26 mouse cellular contexts compared by ENCODE assay signal in genomic region chr2:92809681-92810323, GRCm38 (mm10).
DNase-seq lines count a peak whose midpoint lies in the region; ATAC-seq and TF ChIP-seq lines count a peak whose summit lies in the region.
"Had no signal": no experiment of that assay in that cellular context is flagged by ENCODE, and none has a peak within 500 bp of the region (broad histone marks: within the 10 kb centered on the region; RNA-seq: fewer than 3 reads in every experiment).

No protein-coding gene starts in this region.

- TF ChIP-seq CTCF in forebrain, postnatal 0 days (IDR thresholded peaks at IDR 0.05; ENCODE audit: low read depth) = no peak
- TF ChIP-seq CTCF in left cerebral cortex, adult 2 months (IDR thresholded peaks at IDR 0.05) = no peak
- TF ChIP-seq CTCF in cortical plate, adult 2 months (IDR thresholded peaks at IDR 0.05; ENCODE audit: extremely low read depth, insufficient read depth, low read length) = no peak

- H3K27me3 ChIP-seq in forebrain, postnatal 0 days (ENCODE audit: insufficient read depth, low read length) = no peaks in the 10 kb centered on the region
- no peaks in the 10 kb centered on the region for H3K27me3 ChIP-seq in forebrain, embryonic 14.5 days (replicated peaks; ENCODE audit: control insufficient read depth, insufficient read depth, low read length)
- H3K27me3 ChIP-seq: embryonic facial prominence, embryonic 15.5 days; midbrain, embryonic 12.5 days had no signal

- H3K9ac ChIP-seq in forebrain, postnatal 0 days = no peak overlapping the region
- H3K9ac ChIP-seq in forebrain, embryonic 14.5 days (ENCODE audit: low read length) = no peak overlapping the region
- H3K9ac ChIP-seq: embryonic facial prominence, embryonic 15.5 days; heart, embryonic 15.5 days; hindbrain, embryonic 14.5 days; limb, embryonic 13.5 days; liver, embryonic 12.5 days; midbrain, embryonic 12.5 days had no signal

- intact Hi-C loops in left cerebral cortex, adult 2 months (cut with DNase I) = loop anchor here (2.0 kb wide), 2 partner anchors 117 to 209 kb away; no protein-coding TSS in a partner anchor
- intact Hi-C loops in left cerebral cortex, postnatal 10 days (cut with DNase I) = loop anchor here (5.0 kb wide), 3 partner anchors 118 to 323 kb away; no protein-coding TSS in a partner anchor

- H3K9me3 ChIP-seq in forebrain, postnatal 0 days (ENCODE audit: low read length) = no peaks in the 10 kb centered on the region
- no peaks in the 10 kb centered on the region for H3K9me3 ChIP-seq in forebrain, embryonic 14.5 days (replicated peaks; ENCODE audit: control insufficient read depth, low read length)
- H3K9me3 ChIP-seq: embryonic facial prominence, embryonic 15.5 days; heart, embryonic 15.5 days; limb, embryonic 13.5 days; liver, embryonic 12.5 days; midbrain, embryonic 12.5 days had no signal

- no peak overlapping the region for H3K4me2 ChIP-seq in forebrain, postnatal 0 days (ENCODE audit: low read depth)
- H3K4me2 ChIP-seq in forebrain, embryonic 14.5 days (ENCODE audit: low read length) = no peak overlapping the region
- H3K4me2 ChIP-seq: embryonic facial prominence, embryonic 15.5 days; heart, embryonic 15.5 days; hindbrain, embryonic 14.5 days; limb, embryonic 13.5 days; liver, embryonic 12.5 days; midbrain, embryonic 12.5 days had no signal

- DNase-seq in forebrain, postnatal 0 days = peak; percentile 40
- DNase-seq in forebrain, embryonic 14.5 days (ENCODE audit: low spot score) = no peak
- DNase-seq in left cerebral cortex, adult 2 months (ENCODE audit: extremely low spot score in 1 of 2, low spot score in 2 of 2) = no peak
- no peak for DNase-seq in left cerebral cortex, postnatal 10 days (ENCODE audit: extremely low spot score in 1 of 2, low spot score in 2 of 2)
- peak; percentile 71 for DNase-seq in A20 (ENCODE audit: low read depth, low spot score)
- DNase-seq in spleen, adult 12 weeks (ENCODE audit: low spot score) = no peak
- DNase-seq in cerebellum, postnatal 25 days = no peak
- DNase-seq: adrenal gland, postnatal 14 days; cerebellum, postnatal 36 days; heart, postnatal 36 days; kidney, adult 2 months; kidney, postnatal 10 days; layer of hippocampus, postnatal 36 days; lung, adult 18-20 months; lung, postnatal 10 days; right cerebral cortex, adult 18-20 months; right cerebral cortex, postnatal 4 days; thymus, adult 18-20 months; thymus, postnatal 36 days had no signal

- H3K36me3 ChIP-seq in forebrain, postnatal 0 days (ENCODE audit: insufficient read depth) = no peaks in the 10 kb centered on the region
- no peaks in the 10 kb centered on the region for H3K36me3 ChIP-seq in forebrain, embryonic 14.5 days (ENCODE audit: control insufficient read depth, insufficient read depth, low read length)
- H3K36me3 ChIP-seq: embryonic facial prominence, embryonic 15.5 days; heart, embryonic 15.5 days; limb, embryonic 13.5 days; liver, embryonic 12.5 days; midbrain, embryonic 12.5 days had no signal

- ATAC-seq in forebrain, postnatal 0 days = no peak
- no peak for ATAC-seq in forebrain, embryonic 14.5 days
- ATAC-seq: liver, embryonic 12.5 days had no signal

- no peak overlapping the region for H3K4me3 ChIP-seq in forebrain, postnatal 0 days (ENCODE audit: low read depth, low read length)
- H3K4me3 ChIP-seq in forebrain, embryonic 14.5 days (ENCODE audit: low read depth, low read length) = no peak overlapping the region
- H3K4me3 ChIP-seq in left cerebral cortex, adult 2 months = no peak overlapping the region
- H3K4me3 ChIP-seq in cortical plate, adult 2 months (ENCODE audit: insufficient read depth, low read length) = no peak overlapping the region
- H3K4me3 ChIP-seq: embryonic facial prominence, embryonic 15.5 days; heart, embryonic 15.5 days; limb, embryonic 13.5 days; liver, embryonic 12.5 days; midbrain, embryonic 12.5 days had no signal

- no peak for TF ChIP-seq POLR2A in cortical plate, adult 2 months (IDR thresholded peaks at IDR 0.05; ENCODE audit: extremely low read depth, insufficient read depth, low read length)

- H3K27ac ChIP-seq in forebrain, postnatal 0 days (ENCODE audit: low read depth, low read length) = no peak overlapping the region
- no peak overlapping the region for H3K27ac ChIP-seq in forebrain, embryonic 14.5 days (ENCODE audit: low read depth, low read length)
- peak overlapping the region; percentile 59 for H3K27ac ChIP-seq in left cerebral cortex, adult 2 months
- peak overlapping the region; percentile 6 for H3K27ac ChIP-seq in cortical plate, adult 2 months (ENCODE audit: insufficient read depth, low read length)
- H3K27ac ChIP-seq: embryonic facial prominence, embryonic 15.5 days; heart, embryonic 15.5 days; hindbrain, embryonic 14.5 days; limb, embryonic 13.5 days; liver, embryonic 12.5 days; midbrain, embryonic 12.5 days had no signal

- WGBS in forebrain, postnatal 0 days = 67% methylated on average over 4 of the region's 4 CpGs
- 83% methylated on average over 4 of the region's 4 CpGs for WGBS in forebrain, embryonic 14.5 days

- H3K4me1 ChIP-seq in forebrain, postnatal 0 days (ENCODE audit: insufficient read depth) = peaks cover 21% of the 10 kb centered on the region
- H3K4me1 ChIP-seq in forebrain, embryonic 14.5 days (ENCODE audit: control insufficient read depth, insufficient read depth, low read length) = peaks cover 18% of the 10 kb centered on the region
- peaks cover 24% of the 10 kb centered on the region for H3K4me1 ChIP-seq in cortical plate, adult 2 months (ENCODE audit: control insufficient read depth, insufficient read depth, low read length)
- H3K4me1 ChIP-seq: liver, embryonic 12.5 days had no signal

Comparison
In these comparisons a context has a peak if more than half of its experiments do, and no peak if none do; other contexts are left out.
1. DNase-seq: peak in forebrain, postnatal 0 days (single experiment) and A20 (single experiment); none in forebrain, embryonic 14.5 days (single experiment), left cerebral cortex, adult 2 months (0 of 2), left cerebral cortex, postnatal 10 days (0 of 2), spleen, adult 12 weeks (single experiment) and cerebellum, postnatal 25 days (0 of 2).
2. H3K27ac ChIP-seq: peak in left cerebral cortex, adult 2 months (single experiment) and cortical plate, adult 2 months (single experiment); none in forebrain, postnatal 0 days (single experiment) and forebrain, embryonic 14.5 days (single experiment).